Mouse (Mus musculus): ENCODE measurements around the gene Mcm3.
"Not testable (repeated sequence)": the region's sequence is repeated elsewhere in the genome, so short reads cannot be mapped to it uniquely, and the experiment has no call there.

The Mcm3 gene

GRCm38 (mm10) chr1:20801682-20802390, 18.3 kb downstream of the Mcm3 start:
- DNase-seq (ENCODE audit: low spot score) = peak; percentile 56

GRCm38 (mm10) chr1:20801275-20801674, 18.8 kb downstream of the Mcm3 start:
- no peak for DNase-seq (ENCODE audit: low spot score)

- DNase-seq (ENCODE audit: low spot score) = no peak
Observed at GRCm38 (mm10) chr1:20795178-20795577, 24.9 kb downstream of the Mcm3 start.

- no peak for DNase-seq (ENCODE audit: low spot score)
Observed at GRCm38 (mm10) chr1:20794760-20795159, 25.4 kb downstream of the Mcm3 start.

GRCm38 (mm10) chr1:20791414-20791813, 28.7 kb downstream of the Mcm3 start:
- DNase-seq (ENCODE audit: low spot score) = no peak

- not testable (repeated sequence) for DNase-seq (ENCODE audit: low spot score)
Observed at GRCm38 (mm10) chr1:20790517-20790916, 29.6 kb downstream of the Mcm3 start, which contains the start of gene Il17f. TSS of gene Il17f (minus strand) at chr1:20790617.

GRCm38 (mm10) chr1:20788419-20788818, 31.7 kb downstream of the Mcm3 start:
- no peak for DNase-seq (ENCODE audit: low spot score)

- no peak for DNase-seq (ENCODE audit: low spot score)
Observed at GRCm38 (mm10) chr1:20787046-20787445, 33.1 kb downstream of the Mcm3 start.

- DNase-seq (ENCODE audit: low spot score) = no peak
Observed at GRCm38 (mm10) chr1:20778366-20778765, 41.7 kb downstream of the Mcm3 start.

- not testable (repeated sequence) for DNase-seq (ENCODE audit: low spot score)
Observed at GRCm38 (mm10) chr1:20774026-20774730, 45.9 kb downstream of the Mcm3 start.

- no peak for DNase-seq (ENCODE audit: low spot score)
Observed at GRCm38 (mm10) chr1:20766526-20766925, 53.6 kb downstream of the Mcm3 start.

GRCm38 (mm10) chr1:20761411-20761810, 58.7 kb downstream of the Mcm3 start:
- no peak for DNase-seq (ENCODE audit: low spot score)

- no peak for DNase-seq (ENCODE audit: low spot score)
Observed at GRCm38 (mm10) chr1:20760331-20760730, 59.8 kb downstream of the Mcm3 start.

- DNase-seq (ENCODE audit: low spot score) = no peak
Observed at GRCm38 (mm10) chr1:20759799-20760198, 60.3 kb downstream of the Mcm3 start.

- no peak for DNase-seq (ENCODE audit: low spot score)
Observed at GRCm38 (mm10) chr1:20757586-20757985, 62.5 kb downstream of the Mcm3 start.

GRCm38 (mm10) chr1:20754439-20754838, 65.7 kb downstream of the Mcm3 start:
- DNase-seq (ENCODE audit: low spot score) = no peak
